Mouse (Mus musculus) small intestine, adult 2 months (tissue): ENCODE measurements around the gene Ifit3b. TPM values are rescaled to one million over a fixed set of nuclear protein-coding genes. Genes with fewer than 3 reads are reported as not detected.
A peak's percentile ranks its signal among the peaks of the same experiment; 100 is the strongest.
"Not testable (repeated sequence)": the region's sequence is repeated elsewhere in the genome, so short reads cannot be mapped to it uniquely, and the experiment has no call there.

Source experiments
- H3K27ac ChIP-seq: fragments of 200-500 bp; 2 replicates; pipeline ENCODE4 v1.5.1; 2012; ENCODE audit warnings: low read depth, low read length, control low read depth, inconsistent platforms; ENCODE audit not compliant: insufficient read depth
- H3K27me3 ChIP-seq: fragments of 200-500 bp; 2 replicates; pipeline ENCODE4 v1.6.1; 2012; ENCODE audit warnings: mild to moderate bottlenecking, moderate library complexity, low read length, inconsistent platforms; ENCODE audit not compliant: control insufficient read depth, insufficient read depth
- H3K36me3 ChIP-seq: fragments of 200-500 bp; 2 replicates; pipeline ENCODE4 v1.6.1; 2012; ENCODE audit warnings: mild to moderate bottlenecking, low read length, control low read depth, inconsistent platforms; ENCODE audit not compliant: control insufficient read depth, insufficient read depth
- H3K4me1 ChIP-seq: fragments of 200-500 bp; 2 replicates; pipeline ENCODE4 v1.6.1; 2012; ENCODE audit warnings: low read length, inconsistent platforms, mixed read lengths; ENCODE audit not compliant: control insufficient read depth, insufficient read depth, insufficient read length
- H3K4me3 ChIP-seq: fragments of 200-500 bp; 2 replicates; pipeline ENCODE4 v1.5.1; 2012; ENCODE audit warnings: low read depth, mild to moderate bottlenecking, control low read depth, inconsistent platforms, low read length, moderate library complexity
- CTCF ChIP-seq: fragments of 200-500 bp; IDR thresholded peaks from 2 replicates; pipeline ENCODE4 v1.5.1; 2012; ENCODE audit warnings: low read depth, mild to moderate bottlenecking, control low read depth, inconsistent platforms, low read length, moderate library complexity, mixed read lengths; ENCODE audit not compliant: insufficient replicate concordance, insufficient read length; ENCODE audit errors: extremely low read depth
- POLR2A ChIP-seq: fragments of 200-500 bp; IDR thresholded peaks from 2 replicates; pipeline ENCODE4 v1.6.1; 2012; ENCODE audit warnings: low read depth, mild to moderate bottlenecking, control low read depth, inconsistent platforms, low read length, moderate library complexity
- WGBS: fragments of 180-500 bp; shearing (Covaris S2); methylation state at CpG from one replicate; pipeline ENCODE4 v1.1.7; 2018; 5-methylcytosine and 5-hydroxymethylcytosine counted together
- polyA plus RNA-seq: library from polyadenylated mRNA; depleted of rRNA; stranded (reverse); fragments of >200 nt; gene quantifications from 2 replicates; pipeline ENCODE4 v1.2.3, GENCODE M21; 2012; rRNA removed

Gene Ifit3b
- polyA plus RNA-seq = 0.20 and 0.90 TPM in 2 replicates

- not testable (repeated sequence) for H3K4me3 ChIP-seq, H3K4me1 ChIP-seq, H3K27me3 ChIP-seq, H3K36me3 ChIP-seq
- H3K27ac ChIP-seq = peak within 1 kb of the TSS; percentile 94
- WGBS = 11% methylated on average over 4 of the region's 4 CpGs
Measured at GRCm38 (mm10) chr19:34607237-34608051, at the start of gene Ifit3b. Ifit3b (plus strand) TSS chr19:34607970.

- no peaks in the 10 kb centered on the region for H3K36me3 ChIP-seq
- no peak overlapping the region for H3K27ac ChIP-seq
- H3K4me1 ChIP-seq = no peaks in the 10 kb centered on the region
- no peak overlapping the region for H3K4me3 ChIP-seq
- no peak for TF ChIP-seq CTCF
- no peak for TF ChIP-seq POLR2A
- no peaks in the 10 kb centered on the region for H3K27me3 ChIP-seq
Measured at GRCm38 (mm10) chr19:34562556-34562955, 45.2 kb upstream of the Ifit3b start.

GRCm38 (mm10) chr19:34566178-34566784 is 41.5 kb upstream of the Ifit3b start:
- peaks cover 4% of the 10 kb centered on the region; the same call in 1 of the 2 replicates for H3K4me1 ChIP-seq
- WGBS = 100% methylated on average over 1 of the region's 1 CpGs
- no peak for TF ChIP-seq POLR2A
- TF ChIP-seq CTCF = no peak
- H3K4me3 ChIP-seq = no peak overlapping the region
- no peak overlapping the region for H3K27ac ChIP-seq
- H3K36me3 ChIP-seq = no peaks in the 10 kb centered on the region
- H3K27me3 ChIP-seq = no peaks in the 10 kb centered on the region

- WGBS = 45% methylated on average over 7 of the region's 7 CpGs
- TF ChIP-seq POLR2A (no peak), CTCF (no peak)
- H3K36me3 ChIP-seq = no peaks in the 10 kb centered on the region; the same call in 1 of the 2 replicates
- peak overlapping the region; percentile 25; the same call in 1 of the 2 replicates for H3K27ac ChIP-seq
- H3K4me3 ChIP-seq = no peak overlapping the region
- H3K4me1 ChIP-seq = peaks cover 11% of the 10 kb centered on the region; the same call in 1 of the 2 replicates
- H3K27me3 ChIP-seq = no peaks in the 10 kb centered on the region
Measured at GRCm38 (mm10) chr19:34568988-34569895, 38.5 kb upstream of the Ifit3b start.

GRCm38 (mm10) chr19:34569896-34570476 is 37.8 kb upstream of the Ifit3b start:
- Histone ChIP-seq H3K4me3 (no peak overlapping the region), H3K27me3 (no peaks in the 10 kb centered on the region), H3K4me1 (peaks cover 11% of the 10 kb centered on the region; the same call in 1 of the 2 replicates), H3K36me3 (no peaks in the 10 kb centered on the region; the same call in 1 of the 2 replicates), H3K27ac (peak overlapping the region; percentile 25)
- TF ChIP-seq CTCF (no peak), POLR2A (no peak)
- 73% methylated on average over 4 of the region's 4 CpGs for WGBS

GRCm38 (mm10) chr19:34571080-34571479 is 36.7 kb upstream of the Ifit3b start:
- Histone ChIP-seq H3K4me1 (peaks cover 11% of the 10 kb centered on the region; the same call in 1 of the 2 replicates), H3K36me3 (no peaks in the 10 kb centered on the region; the same call in 1 of the 2 replicates), H3K27me3 (no peaks in the 10 kb centered on the region), H3K27ac (no peak overlapping the region), H3K4me3 (no peak overlapping the region)
- TF ChIP-seq CTCF (no peak), POLR2A (no peak)
- WGBS = 94% methylated on average over 1 of the region's 1 CpGs
